Comparison of ENCODE assay signal across 23 mouse cellular contexts in the genomic region with DNA sequence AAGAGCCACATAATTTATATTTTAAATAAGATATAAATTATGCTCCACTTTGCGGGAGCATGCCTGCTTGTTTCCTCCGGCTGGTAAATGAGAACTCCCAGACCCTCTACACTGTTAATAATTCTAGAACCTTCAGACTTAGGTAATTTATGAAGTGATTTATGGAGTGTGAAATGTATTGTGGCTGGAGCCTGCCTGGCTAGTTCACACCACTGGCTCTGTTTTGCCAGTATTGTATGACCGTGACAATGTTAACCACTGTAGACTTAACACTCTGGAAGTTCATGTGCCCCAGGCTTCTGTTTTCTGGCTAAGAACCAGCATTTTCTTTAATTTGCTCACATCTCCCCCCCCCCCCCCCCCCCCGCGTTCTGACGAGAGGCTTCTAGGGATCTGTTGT.
"Had no signal": no experiment of that assay in that cellular context is flagged by ENCODE, and none has a peak within 500 bp of the region (broad histone marks: within the 10 kb centered on the region; RNA-seq: fewer than 3 reads in every experiment).

No protein-coding gene starts in this region.

- H3K27me3 ChIP-seq: intestine, embryonic 15.5 days; limb, embryonic 15.5 days; liver, embryonic 15.5 days; lung, embryonic 15.5 days; midbrain, embryonic 13.5 days; neural tube, embryonic 15.5 days had no signal

- H3K4me1 ChIP-seq: liver, embryonic 15.5 days had no signal

- ATAC-seq: intestine, embryonic 15.5 days; midbrain, embryonic 13.5 days; midbrain, embryonic 16.5 days had no signal

- H3K9ac ChIP-seq: intestine, embryonic 15.5 days; limb, embryonic 15.5 days; liver, embryonic 15.5 days; lung, embryonic 15.5 days; midbrain, embryonic 13.5 days; neural tube, embryonic 15.5 days had no signal

- H3K4me2 ChIP-seq: intestine, embryonic 15.5 days; limb, embryonic 15.5 days; liver, embryonic 11.5 days; liver, embryonic 15.5 days; lung, embryonic 15.5 days; midbrain, embryonic 13.5 days; neural tube, embryonic 15.5 days had no signal

- DNase-seq: kidney, adult 18-20 months; left cerebral cortex, postnatal 4 days; lung, adult 18-20 months; lung, postnatal 10 days; lung, postnatal 36 days; right cerebral cortex, adult 18-20 months; right cerebral cortex, postnatal 14 days; right cerebral cortex, postnatal 4 days; thymus, adult 2 months; thymus, postnatal 14 days; thymus, postnatal 4 days had no signal

- H3K4me3 ChIP-seq: intestine, embryonic 15.5 days; limb, embryonic 15.5 days; liver, embryonic 15.5 days; lung, embryonic 15.5 days; midbrain, embryonic 10.5 days; midbrain, embryonic 13.5 days; myocyte; neural tube, embryonic 15.5 days had no signal

- H3K27ac ChIP-seq: intestine, embryonic 15.5 days; limb, embryonic 15.5 days; liver, embryonic 15.5 days; lung, embryonic 15.5 days; midbrain, embryonic 10.5 days; midbrain, embryonic 13.5 days; neural tube, embryonic 15.5 days; stomach, postnatal 0 days had no signal

- H3K9me3 ChIP-seq: intestine, embryonic 15.5 days; limb, embryonic 15.5 days; liver, embryonic 15.5 days; lung, embryonic 15.5 days; megakaryocyte, embryonic 14.5 days; midbrain, embryonic 10.5 days; midbrain, embryonic 13.5 days; neural tube, embryonic 15.5 days had no signal
